Mouse (Mus musculus) midbrain, embryonic 15.5 days (tissue): Measurements from ENCODE around the gene Dennd6a. TPM values are rescaled to one million over a fixed set of nuclear protein-coding genes. Genes with fewer than 3 reads are reported as not detected.

ENCODE experiments used
- ATAC-seq: fragments of 200-750 bp; cut with Nextera tagmentation; replicated peaks from 2 replicates; pipeline ENCODE4 v1.8.0; 2017; ENCODE audit warnings: moderate TSS enrichment
- H3K27ac ChIP-seq: fragments of 300-500 bp; sonication (generic); 2 replicates; pipeline ENCODE4 v1.5.1; 2015; ENCODE audit warnings: mild to moderate bottlenecking, inconsistent platforms
- H3K27me3 ChIP-seq: fragments of 300-500 bp; sonication (generic); replicated peaks from 2 replicates; pipeline ENCODE4 v1.6.1; 2015; ENCODE audit warnings: inconsistent platforms
- H3K36me3 ChIP-seq: fragments of 300-500 bp; sonication (generic); replicated peaks from 2 replicates; pipeline ENCODE4 v1.6.1; 2015; ENCODE audit warnings: inconsistent platforms
- H3K4me1 ChIP-seq: fragments of 300-500 bp; sonication (generic); 2 replicates; pipeline ENCODE4 v1.6.1; 2015; ENCODE audit warnings: inconsistent platforms
- H3K4me2 ChIP-seq: fragments of 300-500 bp; sonication (generic); 2 replicates; pipeline ENCODE4 v1.6.1; 2015; ENCODE audit warnings: inconsistent platforms, mild to moderate bottlenecking, moderate library complexity
- H3K4me3 ChIP-seq: fragments of 300-500 bp; sonication (generic); 2 replicates; pipeline ENCODE4 v1.5.1; 2015; ENCODE audit warnings: mild to moderate bottlenecking, inconsistent platforms
- H3K9ac ChIP-seq: fragments of 300-500 bp; sonication (generic); 2 replicates; pipeline ENCODE4 v1.6.1; 2015; ENCODE audit warnings: mild to moderate bottlenecking, inconsistent platforms
- H3K9me3 ChIP-seq: fragments of 300-500 bp; sonication (generic); 2 replicates; pipeline ENCODE4 v1.6.1; 2016; ENCODE audit warnings: inconsistent platforms
- WGBS: fragments of 180-500 bp; shearing (Covaris S2); methylation state at CpG from one replicate; pipeline ENCODE4 v1.1.7; 2015; ENCODE audit warnings: mixed read lengths; 5-methylcytosine and 5-hydroxymethylcytosine counted together
- polyA plus RNA-seq: library from polyadenylated mRNA; unstranded; fragments of >200 nt; fragmentation: Nextera tagmentation; extraction: Ambion mirVana; gene quantifications from 2 replicates; pipeline ENCODE4 v1.2.1, GENCODE M21; 2015

Gene Dennd6a
- polyA plus RNA-seq, 1 experiment from 2014 or later = 18.5 TPM

GRCm38 (mm10) chr14:26542136-26542535 lies 31.5 kb upstream of the Dennd6a start:
- Histone ChIP-seq H3K27me3 (no peaks in the 10 kb centered on the region), H3K9ac (no peak overlapping the region), H3K4me2 (no peak overlapping the region), H3K4me3 (no peak overlapping the region), H3K36me3 (no peaks in the 10 kb centered on the region), H3K9me3 (no peaks in the 10 kb centered on the region), H3K4me1 (no peaks in the 10 kb centered on the region), H3K27ac (no peak overlapping the region)
- WGBS = 96% methylated on average over 1 of the region's 1 CpGs
- no peak for ATAC-seq

- H3K4me2 ChIP-seq = no peak overlapping the region
- no peak for ATAC-seq
- 84% methylated on average over 10 of the region's 10 CpGs for WGBS
These were observed 25.9 kb upstream of the Dennd6a start for GRCm38 (mm10) chr14:26547516-26548488.

GRCm38 (mm10) chr14:26550712-26551111 lies 22.9 kb upstream of the Dennd6a start:
- H3K4me3 ChIP-seq = no peak overlapping the region
- WGBS = 96% methylated on average over 8 of the region's 8 CpGs
- no peaks in the 10 kb centered on the region for H3K9me3 ChIP-seq
- H3K4me2 ChIP-seq = no peak overlapping the region
- ATAC-seq = no peak
- H3K27me3 ChIP-seq = no peaks in the 10 kb centered on the region
- no peak overlapping the region for H3K27ac ChIP-seq
- no peaks in the 10 kb centered on the region for H3K4me1 ChIP-seq
- no peak overlapping the region for H3K9ac ChIP-seq
- H3K36me3 ChIP-seq = no peaks in the 10 kb centered on the region

More at GRCm38 (mm10) chr14:26547516-26548488, 25.9 kb upstream of the Dennd6a start:
- no peaks in the 10 kb centered on the region for H3K27me3 ChIP-seq
- H3K36me3 ChIP-seq = no peaks in the 10 kb centered on the region
- no peaks in the 10 kb centered on the region for H3K4me1 ChIP-seq
- no peaks in the 10 kb centered on the region for H3K9me3 ChIP-seq
- H3K27ac ChIP-seq = no peak overlapping the region
- no peak overlapping the region for H3K9ac ChIP-seq
- no peak overlapping the region for H3K4me3 ChIP-seq

- Histone ChIP-seq H3K9me3 (no peaks in the 10 kb centered on the region), H3K4me3 (no peak overlapping the region), H3K27ac (no peak overlapping the region), H3K4me2 (no peak overlapping the region), H3K4me1 (no peaks in the 10 kb centered on the region), H3K27me3 (no peaks in the 10 kb centered on the region), H3K36me3 (no peaks in the 10 kb centered on the region), H3K9ac (no peak overlapping the region)
- WGBS = 79% methylated on average over 2 of the region's 2 CpGs
- ATAC-seq = no peak
These were observed 21.2 kb upstream of the Dennd6a start for GRCm38 (mm10) chr14:26552441-26552840.

GRCm38 (mm10) chr14:26552853-26553252 lies 20.8 kb upstream of the Dennd6a start:
- no peaks in the 10 kb centered on the region for H3K27me3 ChIP-seq
- H3K9me3 ChIP-seq = no peaks in the 10 kb centered on the region
- no peak for ATAC-seq
- H3K9ac ChIP-seq = no peak overlapping the region
- H3K4me3 ChIP-seq = no peak overlapping the region
- 79% methylated on average over 3 of the region's 3 CpGs for WGBS
- no peaks in the 10 kb centered on the region for H3K4me1 ChIP-seq
- H3K4me2 ChIP-seq = no peak overlapping the region
- H3K36me3 ChIP-seq = no peaks in the 10 kb centered on the region
- H3K27ac ChIP-seq = no peak overlapping the region

- ATAC-seq = no peak
These were observed 16.1 kb upstream of the Dennd6a start for GRCm38 (mm10) chr14:26557581-26557980.

GRCm38 (mm10) chr14:26558536-26558935 lies 15.1 kb upstream of the Dennd6a start:
- Histone ChIP-seq H3K4me3 (no peak overlapping the region), H3K4me2 (no peak overlapping the region), H3K9ac (no peak overlapping the region), H3K4me1 (no peaks in the 10 kb centered on the region), H3K36me3 (no peaks in the 10 kb centered on the region), H3K9me3 (no peaks in the 10 kb centered on the region), H3K27ac (no peak overlapping the region), H3K27me3 (no peaks in the 10 kb centered on the region)
- 95% methylated on average over 7 of the region's 7 CpGs for WGBS
- ATAC-seq = no peak

More at GRCm38 (mm10) chr14:26557581-26557980, 16.1 kb upstream of the Dennd6a start:
- Histone ChIP-seq H3K9ac (no peak overlapping the region), H3K27ac (no peak overlapping the region), H3K4me1 (no peaks in the 10 kb centered on the region), H3K4me3 (no peak overlapping the region), H3K4me2 (no peak overlapping the region), H3K9me3 (no peaks in the 10 kb centered on the region), H3K36me3 (no peaks in the 10 kb centered on the region), H3K27me3 (no peaks in the 10 kb centered on the region)
- WGBS = 64% methylated on average over 1 of the region's 1 CpGs

- ATAC-seq = no peak
- WGBS = 81% methylated on average over 2 of the region's 2 CpGs
These were observed 11.4 kb upstream of the Dennd6a start for GRCm38 (mm10) chr14:26562247-26562646.

GRCm38 (mm10) chr14:26569880-26570279 lies 3.8 kb upstream of the Dennd6a start:
- Histone ChIP-seq H3K4me1 (no peaks in the 10 kb centered on the region), H3K4me2 (no peak overlapping the region), H3K9ac (no peak overlapping the region), H3K36me3 (no peaks in the 10 kb centered on the region), H3K9me3 (no peaks in the 10 kb centered on the region), H3K27ac (no peak overlapping the region), H3K27me3 (no peaks in the 10 kb centered on the region), H3K4me3 (no peak overlapping the region)
- no peak for ATAC-seq
- 87% methylated on average over 4 of the region's 4 CpGs for WGBS

More at GRCm38 (mm10) chr14:26562247-26562646, 11.4 kb upstream of the Dennd6a start:
- H3K4me3 ChIP-seq = no peak overlapping the region
- H3K27ac ChIP-seq = no peak overlapping the region
- no peaks in the 10 kb centered on the region for H3K9me3 ChIP-seq
- no peaks in the 10 kb centered on the region for H3K27me3 ChIP-seq
- H3K9ac ChIP-seq = no peak overlapping the region
- H3K4me1 ChIP-seq = no peaks in the 10 kb centered on the region
- H3K4me2 ChIP-seq = no peak overlapping the region
- no peaks in the 10 kb centered on the region for H3K36me3 ChIP-seq

GRCm38 (mm10) chr14:26571951-26572675 lies 1.5 kb upstream of the Dennd6a start:
- Histone ChIP-seq H3K9ac (no peak overlapping the region), H3K9me3 (no peaks in the 10 kb centered on the region), H3K27ac (no peak overlapping the region), H3K4me3 (no peak overlapping the region), H3K4me1 (no peaks in the 10 kb centered on the region), H3K36me3 (no peaks in the 10 kb centered on the region), H3K27me3 (no peaks in the 10 kb centered on the region), H3K4me2 (no peak overlapping the region)
- WGBS = 51% methylated on average over 4 of the region's 4 CpGs
- ATAC-seq = no peak

- no peaks in the 10 kb centered on the region for H3K27me3 ChIP-seq
- peaks cover 7% of the 10 kb centered on the region for H3K4me1 ChIP-seq
- no peaks in the 10 kb centered on the region for H3K36me3 ChIP-seq
- no peaks in the 10 kb centered on the region for H3K9me3 ChIP-seq
- no peak for ATAC-seq
- no peak overlapping the region for H3K4me2 ChIP-seq
- H3K27ac ChIP-seq = no peak overlapping the region
- WGBS = 68% methylated on average over 3 of the region's 3 CpGs
- H3K9ac ChIP-seq = no peak overlapping the region
- no peak overlapping the region for H3K4me3 ChIP-seq
These were observed 2.7 kb downstream of the Dennd6a start for GRCm38 (mm10) chr14:26576255-26576780.

GRCm38 (mm10) chr14:26578791-26579191 lies 5.1 kb downstream of the Dennd6a start:
- Histone ChIP-seq H3K9me3 (no peaks in the 10 kb centered on the region), H3K4me1 (peaks cover 15% of the 10 kb centered on the region), H3K4me3 (no peak overlapping the region; the same call in 1 of the 2 replicates), H3K27me3 (no peaks in the 10 kb centered on the region), H3K36me3 (0 out of 2 replicates have a peak, but pooled peaks cover 3% of the 10 kb centered on the region), H3K27ac (no peak overlapping the region), H3K9ac (no peak overlapping the region), H3K4me2 (peak overlapping the region; percentile 81; the same call in 1 of the 2 replicates)
- peak; percentile 56 for ATAC-seq
- 73% methylated on average over 6 of the region's 6 CpGs for WGBS
